Mouse (Mus musculus): ENCODE measurements at regions not wholly inside any gene's neighbourhood (a gene's known extent, or its start where the extent isn't known, plus 50 kb on each side); places are given as distances from the start of the nearest gene placed in this dataset.
"Not testable (repeated sequence)": the region's sequence is repeated elsewhere in the genome, so short reads cannot be mapped to it uniquely, and the experiment has no call there.

DNA sequence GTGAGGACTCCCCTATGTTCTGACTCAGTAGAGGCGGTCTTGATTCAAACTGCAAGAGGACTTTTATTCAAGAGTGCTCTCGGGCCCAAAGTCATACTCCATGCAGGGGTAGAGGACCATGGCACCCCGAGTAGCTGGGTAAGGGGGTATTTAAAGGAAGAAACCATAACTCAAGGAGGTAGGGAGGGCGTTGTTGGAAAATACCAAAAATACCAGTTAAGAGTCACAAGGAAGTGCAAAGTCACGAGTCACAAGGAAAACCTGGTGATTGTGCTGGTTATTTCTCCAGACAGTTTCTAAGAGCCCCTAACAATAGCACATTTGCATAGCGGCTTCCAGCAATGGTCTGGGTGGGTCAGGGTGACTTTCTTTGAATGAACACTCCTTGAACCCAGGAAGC lies 370.4 kb downstream of the Plekhb2 start:
- not testable (repeated sequence) for TF ChIP-seq CTCF (IDR thresholded peaks at IDR 0.05 in 2 of 3, conservative IDR thresholded peaks at IDR 0.05 in 1 of 3; ENCODE audit: control insufficient read depth in 1 of 3, insufficient read depth in 1 of 3, low read depth in 2 of 3, low read length in 3 of 3, poor library complexity in 1 of 3, severe bottlenecking in 1 of 3); E2F4 (IDR thresholded peaks at IDR 0.05; ENCODE audit: borderline replicate concordance, low read depth, low read length); POLR2AphosphoS2 (IDR thresholded peaks at IDR 0.05; ENCODE audit: low read length); JUND (IDR thresholded peaks at IDR 0.05; ENCODE audit: low read depth, low read length); NELFE (IDR thresholded peaks at IDR 0.05; ENCODE audit: low read depth, low read length); NRF1 (IDR thresholded peaks at IDR 0.05; ENCODE audit: insufficient read depth, low read depth, low read length, poor library complexity, severe bottlenecking); ZC3H11A (IDR thresholded peaks at IDR 0.05; ENCODE audit: low read depth, low read length); GABPA (IDR thresholded peaks at IDR 0.05; ENCODE audit: low read depth, low read length); TAL1 (IDR thresholded peaks at IDR 0.05; ENCODE audit: low read length); ZMIZ1 (IDR thresholded peaks at IDR 0.05; ENCODE audit: low read depth, low read length); RAD21 (IDR thresholded peaks at IDR 0.05; ENCODE audit: low read depth, low read length); POLR2A (IDR thresholded peaks at IDR 0.05; ENCODE audit: control insufficient read depth in 1 of 2, insufficient read depth in 1 of 2, low read depth in 1 of 2, low read length in 2 of 2, poor library complexity in 1 of 2); MAFK (IDR thresholded peaks at IDR 0.05; ENCODE audit: borderline replicate concordance, low read depth, low read length)
